Mouse (Mus musculus): ENCODE results near the gene Grin1. TPM values are rescaled to one million over a fixed set of nuclear protein-coding genes. Genes with fewer than 3 reads are reported as not detected.
A peak's percentile ranks its signal among the peaks of the same experiment; 100 is the strongest.

Gene Grin1
- polyA plus RNA-seq, 1 experiment from 2014 or later = 21.5 TPM

GRCm38 (mm10) chr2:25348162-25348561 is 29.2 kb upstream of the Grin1 start:
- Histone ChIP-seq H3K4me2 (replicated peaks) (no peak overlapping the region), H3K27me3 (no peaks in the 10 kb centered on the region), H3K36me3 (peaks cover 95% of the 10 kb centered on the region), H3K27ac (replicated peaks) (no peak overlapping the region), H3K9ac (replicated peaks) (no peak overlapping the region), H3K9me3 (no peaks in the 10 kb centered on the region), H3K4me1 (no peaks in the 10 kb centered on the region), H3K4me3 (no peak overlapping the region)
- 93% methylated on average over 7 of the region's 7 CpGs for WGBS
- no peak for ATAC-seq (replicated peaks)

GRCm38 (mm10) chr2:25338303-25338702 is 19.3 kb upstream of the Grin1 start:
- H3K36me3 ChIP-seq = peaks cover 80% of the 10 kb centered on the region
- no peak for ATAC-seq (replicated peaks)
- H3K9ac ChIP-seq (replicated peaks) = no peak overlapping the region
- no peak overlapping the region for H3K4me3 ChIP-seq
- no peaks in the 10 kb centered on the region for H3K9me3 ChIP-seq
- H3K27me3 ChIP-seq = no peaks in the 10 kb centered on the region
- 96% methylated on average over 6 of the region's 6 CpGs for WGBS
- no peak overlapping the region for H3K27ac ChIP-seq (replicated peaks)
- peaks cover 18% of the 10 kb centered on the region for H3K4me1 ChIP-seq
- H3K4me2 ChIP-seq (replicated peaks) = no peak overlapping the region

- no peak overlapping the region for H3K27ac ChIP-seq (replicated peaks)
- ATAC-seq (replicated peaks) = no peak
- peak overlapping the region; percentile 72 for H3K9ac ChIP-seq (replicated peaks)
- 87% methylated on average over 2 of the region's 2 CpGs for WGBS
- H3K4me2 ChIP-seq (replicated peaks) = peak overlapping the region; percentile 89
- H3K4me1 ChIP-seq = peaks cover 31% of the 10 kb centered on the region
- H3K4me3 ChIP-seq = peak overlapping the region; percentile 90
- peaks cover 48% of the 10 kb centered on the region for H3K36me3 ChIP-seq
- H3K27me3 ChIP-seq = no peaks in the 10 kb centered on the region
- H3K9me3 ChIP-seq = no peaks in the 10 kb centered on the region
These were observed 14.6 kb upstream of the Grin1 start for GRCm38 (mm10) chr2:25333569-25333968.

GRCm38 (mm10) chr2:25332286-25333160 is 13.5 kb upstream of the Grin1 start, which contains the start of gene Man1b1:
Gene Man1b1 (plus strand): TSS chr2:25332338.
- peak; percentile 99 for ATAC-seq (replicated peaks)
- H3K9ac ChIP-seq (replicated peaks) = peak within 1 kb of the TSS; percentile 78
- peaks cover 38% of the 10 kb centered on the region for H3K36me3 ChIP-seq
- H3K27me3 ChIP-seq = no peaks in the 10 kb centered on the region
- H3K4me3 ChIP-seq = peak within 1 kb of the TSS; percentile 90
- no peaks in the 10 kb centered on the region for H3K9me3 ChIP-seq
- H3K27ac ChIP-seq (replicated peaks) = peak within 1 kb of the TSS; percentile 90
- peak within 1 kb of the TSS; percentile 89 for H3K4me2 ChIP-seq (replicated peaks)
- WGBS = under 1% methylated on average over 78 of the region's 78 CpGs
- H3K4me1 ChIP-seq = peaks cover 31% of the 10 kb centered on the region

- H3K27me3 ChIP-seq = no peaks in the 10 kb centered on the region
- H3K27ac ChIP-seq (replicated peaks) = no peak overlapping the region
- no peaks in the 10 kb centered on the region for H3K9me3 ChIP-seq
- peak overlapping the region; percentile 90 for H3K4me3 ChIP-seq
- no peak for ATAC-seq (replicated peaks)
- H3K36me3 ChIP-seq = peaks cover 27% of the 10 kb centered on the region
- H3K4me1 ChIP-seq = peaks cover 31% of the 10 kb centered on the region
- WGBS = 64% methylated on average over 9 of the region's 9 CpGs
- peak overlapping the region; percentile 78; the same call in 1 of the 2 replicates for H3K9ac ChIP-seq (replicated peaks)
- peak overlapping the region; percentile 74 for H3K4me2 ChIP-seq (replicated peaks)
These were observed 12.5 kb upstream of the Grin1 start for GRCm38 (mm10) chr2:25331470-25331869.

- Histone ChIP-seq H3K4me3 (no peak overlapping the region), H3K9me3 (no peaks in the 10 kb centered on the region), H3K36me3 (no peaks in the 10 kb centered on the region), H3K9ac (replicated peaks) (no peak overlapping the region), H3K27me3 (no peaks in the 10 kb centered on the region), H3K4me2 (replicated peaks) (no peak overlapping the region), H3K27ac (replicated peaks) (no peak overlapping the region), H3K4me1 (peaks cover 14% of the 10 kb centered on the region)
- WGBS = 32% methylated on average over 7 of the region's 7 CpGs
- no peak for ATAC-seq (replicated peaks)
These were observed 9.5 kb upstream of the Grin1 start for GRCm38 (mm10) chr2:25328440-25328839.

GRCm38 (mm10) chr2:25326036-25326435 is 7.0 kb upstream of the Grin1 start:
- peaks cover under 1% of the 10 kb centered on the region for H3K4me1 ChIP-seq
- H3K27me3 ChIP-seq = no peaks in the 10 kb centered on the region
- no peak overlapping the region for H3K9ac ChIP-seq (replicated peaks)
- H3K4me2 ChIP-seq (replicated peaks) = no peak overlapping the region
- H3K36me3 ChIP-seq = no peaks in the 10 kb centered on the region
- ATAC-seq (replicated peaks) = no peak
- H3K4me3 ChIP-seq = no peak overlapping the region
- H3K9me3 ChIP-seq = no peaks in the 10 kb centered on the region
- WGBS = 76% methylated on average over 2 of the region's 2 CpGs
- no peak overlapping the region for H3K27ac ChIP-seq (replicated peaks)

GRCm38 (mm10) chr2:25320084-25320483 is 1.1 kb upstream of the Grin1 start:
- no peak overlapping the region for H3K27ac ChIP-seq (replicated peaks)
- ATAC-seq (replicated peaks) = no peak
- peaks cover 33% of the 10 kb centered on the region for H3K27me3 ChIP-seq
- H3K9ac ChIP-seq (replicated peaks) = no peak overlapping the region
- H3K36me3 ChIP-seq = no peaks in the 10 kb centered on the region
- WGBS = 45% methylated on average over 2 of the region's 2 CpGs
- no peaks in the 10 kb centered on the region for H3K9me3 ChIP-seq
- H3K4me3 ChIP-seq = no peak overlapping the region
- peaks cover 14% of the 10 kb centered on the region; the same call in 1 of the 2 replicates for H3K4me1 ChIP-seq
- H3K4me2 ChIP-seq (replicated peaks) = no peak overlapping the region

- no peaks in the 10 kb centered on the region for H3K9me3 ChIP-seq
- H3K4me2 ChIP-seq (replicated peaks) = peak overlapping the region; percentile 78
- peak overlapping the region; percentile 62 for H3K4me3 ChIP-seq
- 4% methylated on average over 31 of the region's 31 CpGs for WGBS
- H3K27ac ChIP-seq (replicated peaks) = peak overlapping the region; percentile 78
- peak overlapping the region; percentile 63 for H3K9ac ChIP-seq (replicated peaks)
- ATAC-seq (replicated peaks) = peak; percentile 60
- H3K4me1 ChIP-seq = peaks cover 14% of the 10 kb centered on the region; the same call in 1 of the 2 replicates
- peaks cover 48% of the 10 kb centered on the region for H3K27me3 ChIP-seq
- no peaks in the 10 kb centered on the region for H3K36me3 ChIP-seq
These were observed 644 bp downstream of the Grin1 start for GRCm38 (mm10) chr2:25318119-25318966.

- Histone ChIP-seq H3K27me3 (peaks cover 93% of the 10 kb centered on the region), H3K4me3 (no peak overlapping the region), H3K9me3 (no peaks in the 10 kb centered on the region), H3K4me2 (replicated peaks) (no peak overlapping the region), H3K4me1 (no peaks in the 10 kb centered on the region), H3K9ac (replicated peaks) (no peak overlapping the region), H3K36me3 (no peaks in the 10 kb centered on the region), H3K27ac (replicated peaks) (no peak overlapping the region)
- no peak for ATAC-seq (replicated peaks)
- 3% methylated on average over 11 of the region's 11 CpGs for whole genome bisulfite sequencing
These were observed 7.5 kb downstream of the Grin1 start for GRCm38 (mm10) chr2:25311491-25311891.

GRCm38 (mm10) chr2:25310969-25311368 is 8.0 kb downstream of the Grin1 start:
- 3% methylated on average over 21 of the region's 22 CpGs for WGBS
- Histone ChIP-seq H3K4me1 (no peaks in the 10 kb centered on the region), H3K9ac (replicated peaks) (no peak overlapping the region), H3K9me3 (no peaks in the 10 kb centered on the region), H3K4me3 (no peak overlapping the region), H3K27me3 (peaks cover 92% of the 10 kb centered on the region), H3K4me2 (replicated peaks) (no peak overlapping the region), H3K27ac (replicated peaks) (no peak overlapping the region), H3K36me3 (no peaks in the 10 kb centered on the region)
- ATAC-seq (replicated peaks) = no peak

- Histone ChIP-seq H3K36me3 (no peaks in the 10 kb centered on the region), H3K9ac (replicated peaks) (no peak overlapping the region), H3K4me1 (peaks cover 3% of the 10 kb centered on the region), H3K27me3 (peaks cover 88% of the 10 kb centered on the region), H3K4me2 (replicated peaks) (no peak overlapping the region), H3K27ac (replicated peaks) (no peak overlapping the region), H3K9me3 (no peaks in the 10 kb centered on the region), H3K4me3 (no peak overlapping the region)
- no peak for ATAC-seq (replicated peaks)
- WGBS = 56% methylated on average over 10 of the region's 10 CpGs
These were observed 8.8 kb downstream of the Grin1 start for GRCm38 (mm10) chr2:25310180-25310579.

Data from forebrain, embryonic 15.5 days (tissue).